Mouse (Mus musculus) hindbrain, postnatal 0 days (tissue): ENCODE data around the gene Sdf4. TPM values are rescaled to one million over a fixed set of nuclear protein-coding genes. Genes with fewer than 3 reads are reported as not detected.

Experiments used
- ATAC-seq: fragments of 200-750 bp; cut with Nextera tagmentation; 2 replicates; pipeline ENCODE4 v1.8.0; 2017; ENCODE audit warnings: mild to moderate bottlenecking, moderate TSS enrichment, moderate library complexity
- DNase-seq: peaks from one replicate; pipeline ENCODE4 v3.0.0-alpha.2; 2015; ENCODE audit warnings: low spot score
- H3K27ac ChIP-seq: fragments of 300-500 bp; sonication (generic); 2 replicates; pipeline ENCODE4 v1.5.1; 2014; ENCODE audit warnings: mild to moderate bottlenecking
- H3K27me3 ChIP-seq: fragments of 300-500 bp; sonication (generic); 2 replicates; pipeline ENCODE4 v1.6.1; 2014; ENCODE audit warnings: low read length, mixed read lengths; ENCODE audit not compliant: insufficient read depth
- H3K36me3 ChIP-seq: fragments of 300-500 bp; sonication (generic); 2 replicates; pipeline ENCODE4 v1.6.1; 2014; ENCODE audit warnings: low read length, mixed read lengths; ENCODE audit not compliant: insufficient read depth
- H3K4me1 ChIP-seq: fragments of 300-500 bp; sonication (generic); 2 replicates; pipeline ENCODE4 v1.6.1; 2014; ENCODE audit warnings: antibody characterized with exemption, low read length, mixed read lengths; ENCODE audit not compliant: insufficient read depth
- H3K4me2 ChIP-seq: fragments of 300-500 bp; sonication (generic); 2 replicates; pipeline ENCODE4 v1.6.1; 2014; ENCODE audit warnings: low read depth, mild to moderate bottlenecking, low read length, moderate library complexity, mixed read lengths
- H3K4me3 ChIP-seq: fragments of 300-500 bp; sonication (generic); 2 replicates; pipeline ENCODE4 v1.5.1; 2014; ENCODE audit warnings: low read length
- H3K9ac ChIP-seq: fragments of 300-500 bp; sonication (generic); replicated peaks from 2 replicates; pipeline ENCODE4 v1.6.1; 2014; ENCODE audit warnings: mild to moderate bottlenecking, low read length, moderate library complexity, mixed read lengths
- H3K9me3 ChIP-seq: fragments of 300-500 bp; sonication (generic); 2 replicates; pipeline ENCODE4 v1.6.1; 2016; ENCODE audit warnings: low read length, mixed read lengths
- CTCF ChIP-seq: IDR thresholded peaks from 2 replicates; pipeline ENCODE4 v1.5.1; 2016; ENCODE audit warnings: antibody characterized with exemption, control low read depth, low read depth
- WGBS: fragments of 180-500 bp; shearing (Covaris S2); extraction: QIAGEN DNeasy Blood & Tissue Kit; methylation state at CpG from one replicate; pipeline ENCODE4 v1.1.7; 2014; 5-methylcytosine and 5-hydroxymethylcytosine counted together
- polyA plus RNA-seq: library from polyadenylated mRNA; unstranded; fragments of >200 nt; fragmentation: Nextera tagmentation; extraction: Ambion mirVana; gene quantifications from 2 replicates; pipeline ENCODE4 v1.2.1, GENCODE M21; 2015
- total RNA-seq: library from RNA; depleted of rRNA; stranded (reverse); fragments of >200 nt; gene quantifications from 2 replicates; pipeline ENCODE4 v1.2.3, GENCODE M21; 2014

Sdf4 gene
- total and polyA plus RNA-seq, 2 experiments from 2014 or later, result 100 to 127 TPM

DNA sequence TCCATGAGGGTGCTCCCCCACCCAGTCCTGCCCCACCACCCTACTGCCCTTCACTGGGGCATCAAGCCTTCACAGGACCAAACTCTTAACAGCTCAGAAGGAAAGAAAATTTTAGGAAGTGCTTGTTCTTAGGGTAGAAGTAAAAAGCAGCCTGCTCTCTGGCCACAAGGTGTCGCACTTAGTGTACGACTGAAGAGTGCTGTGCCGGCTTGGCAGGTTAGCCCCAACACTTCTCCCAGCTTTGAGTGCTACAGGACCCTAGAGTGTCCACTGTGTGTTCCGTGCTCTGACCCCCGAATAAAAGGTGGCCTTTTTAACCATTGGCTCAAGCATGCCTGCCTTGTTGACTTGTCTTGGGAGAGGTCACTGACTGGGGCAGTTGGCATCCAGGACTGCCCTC lies 33.4 kb upstream of the Sdf4 start:
- Histone ChIP-seq H3K36me3 (peaks cover 32% of the 10 kb centered on the region), H3K4me3 (no peak overlapping the region), H3K4me2 (no peak overlapping the region), H3K4me1 (no peaks in the 10 kb centered on the region; the same call in 1 of the 2 replicates), H3K9me3 (no peaks in the 10 kb centered on the region), H3K27ac (no peak overlapping the region), H3K27me3 (no peaks in the 10 kb centered on the region), H3K9ac (no peak overlapping the region)
- peak; percentile 91 for DNase-seq
- peak; percentile 86 for TF ChIP-seq CTCF
- WGBS, result 2% methylated on average over 5 of the region's 5 CpGs
- peak; percentile 78 for ATAC-seq

DNA sequence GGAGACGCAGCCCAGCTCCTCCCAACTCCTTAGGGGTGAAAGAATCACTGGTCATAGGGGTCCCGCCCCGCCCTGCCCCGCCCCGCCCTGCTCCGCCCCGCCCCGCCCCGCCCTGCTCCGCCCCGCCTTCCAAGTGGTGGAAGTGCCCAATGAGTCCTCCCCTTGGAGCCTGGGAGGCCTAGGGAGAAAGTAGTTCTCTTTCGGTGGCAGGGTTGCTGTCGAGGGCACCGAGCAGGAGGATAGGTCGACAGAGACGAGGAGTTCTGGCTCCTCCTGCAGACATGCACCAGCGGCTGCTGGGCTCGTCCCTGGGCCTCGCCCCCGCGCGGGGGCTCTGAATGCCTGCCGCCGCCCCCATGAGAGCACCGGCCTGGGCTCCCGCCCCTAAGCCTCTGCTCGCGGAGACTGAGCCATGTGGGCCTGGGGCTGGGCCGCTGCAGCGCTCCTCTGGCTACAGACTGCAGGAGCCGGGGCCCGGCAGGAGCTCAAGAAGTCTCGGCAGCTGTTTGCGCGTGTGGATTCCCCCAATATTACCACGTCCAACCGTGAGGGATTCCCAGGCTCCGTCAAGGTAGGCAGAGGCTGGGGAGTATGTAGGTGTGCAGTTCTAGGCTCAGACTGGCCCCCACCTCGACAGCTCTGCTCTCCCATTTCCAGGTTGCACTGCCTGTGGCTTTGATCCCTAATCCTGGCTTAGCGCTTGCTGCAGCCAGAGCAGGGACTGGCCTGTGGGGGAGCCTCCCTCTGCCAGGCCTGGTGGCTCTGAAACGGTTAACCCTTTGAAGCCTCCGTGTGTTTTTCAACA lies 30.3 kb upstream of the Sdf4 start, which contains the start of gene C1qtnf12:
Gene C1qtnf12, plus strand, starts transcription at position 152 of the 805 bp plus-strand sequence.
- peak within 1 kb of the TSS; percentile 41 for H3K4me3 ChIP-seq
- no peaks in the 10 kb centered on the region; the same call in 1 of the 2 replicates for H3K4me1 ChIP-seq
- ATAC-seq (peak; percentile 72), DNase-seq (peak; percentile 41)
- no peaks in the 10 kb centered on the region for H3K9me3 ChIP-seq
- H3K36me3 ChIP-seq, result peaks cover 18% of the 10 kb centered on the region
- 2% methylated on average over 42 of the region's 42 CpGs for WGBS
- peak within 1 kb of the TSS; percentile 60 for H3K9ac ChIP-seq
- H3K27me3 ChIP-seq, result no peaks in the 10 kb centered on the region
- H3K27ac ChIP-seq, result peak within 1 kb of the TSS; percentile 60
- H3K4me2 ChIP-seq, result peak within 1 kb of the TSS; percentile 76
- TF ChIP-seq CTCF, result no peak

DNA sequence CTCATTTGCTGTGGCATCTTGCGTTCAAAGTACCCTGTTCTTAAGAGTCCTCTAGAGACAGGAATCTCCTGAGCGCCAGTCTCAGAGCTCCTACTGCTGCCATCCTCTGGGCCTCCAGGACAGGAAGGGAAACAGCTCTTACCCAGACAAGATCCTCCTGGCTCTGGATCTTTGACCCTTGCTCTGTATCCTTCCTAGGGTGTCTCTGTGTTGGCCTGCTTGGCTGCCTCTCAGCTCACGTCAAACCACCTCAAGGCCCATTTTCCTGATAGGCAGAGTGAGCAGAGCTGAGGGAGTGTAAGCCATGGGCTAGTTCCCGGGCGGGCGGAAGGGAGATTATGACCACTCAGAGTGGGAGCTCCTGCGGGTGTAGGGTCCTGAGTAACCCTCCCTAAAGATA lies 29.6 kb upstream of the Sdf4 start:
- WGBS, result 63% methylated on average over 7 of the region's 7 CpGs
- peak overlapping the region; percentile 60; the same call in 1 of the 2 replicates for H3K9ac ChIP-seq

DNA sequence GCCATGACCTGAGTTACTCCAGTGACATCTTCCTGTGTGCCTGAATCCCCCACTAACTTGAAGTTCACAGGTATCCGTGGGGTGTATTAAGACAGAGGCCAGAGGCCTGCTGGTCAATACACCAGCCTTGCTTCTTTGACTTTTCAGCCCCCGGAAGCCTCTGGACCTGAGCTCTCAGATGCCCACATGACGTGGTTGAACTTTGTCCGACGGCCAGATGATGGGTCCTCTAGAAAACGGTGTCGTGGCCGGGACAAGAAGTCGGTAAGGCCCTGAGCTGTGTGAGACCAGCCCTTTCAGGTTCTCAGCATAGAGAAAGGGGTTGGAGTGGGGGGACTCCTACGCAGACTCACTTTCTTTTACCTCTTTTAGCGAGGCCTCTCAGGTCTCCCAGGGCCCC lies 28.3 kb upstream of the Sdf4 start:
- no peak overlapping the region for H3K9ac ChIP-seq
- ATAC-seq, result no peak
- no peaks in the 10 kb centered on the region for H3K27me3 ChIP-seq

More for the DNA sequence above, 29.6 kb upstream of the Sdf4 start:
- DNase-seq (no peak), ATAC-seq (no peak)
- Histone ChIP-seq H3K4me2 (peak overlapping the region; percentile 76), H3K27me3 (no peaks in the 10 kb centered on the region), H3K36me3 (peaks cover 11% of the 10 kb centered on the region; the same call in 1 of the 2 replicates), H3K4me1 (no peaks in the 10 kb centered on the region; the same call in 1 of the 2 replicates), H3K9me3 (no peaks in the 10 kb centered on the region), H3K4me3 (peak overlapping the region; percentile 41), H3K27ac (no peak overlapping the region)
- TF ChIP-seq CTCF, result no peak

DNA sequence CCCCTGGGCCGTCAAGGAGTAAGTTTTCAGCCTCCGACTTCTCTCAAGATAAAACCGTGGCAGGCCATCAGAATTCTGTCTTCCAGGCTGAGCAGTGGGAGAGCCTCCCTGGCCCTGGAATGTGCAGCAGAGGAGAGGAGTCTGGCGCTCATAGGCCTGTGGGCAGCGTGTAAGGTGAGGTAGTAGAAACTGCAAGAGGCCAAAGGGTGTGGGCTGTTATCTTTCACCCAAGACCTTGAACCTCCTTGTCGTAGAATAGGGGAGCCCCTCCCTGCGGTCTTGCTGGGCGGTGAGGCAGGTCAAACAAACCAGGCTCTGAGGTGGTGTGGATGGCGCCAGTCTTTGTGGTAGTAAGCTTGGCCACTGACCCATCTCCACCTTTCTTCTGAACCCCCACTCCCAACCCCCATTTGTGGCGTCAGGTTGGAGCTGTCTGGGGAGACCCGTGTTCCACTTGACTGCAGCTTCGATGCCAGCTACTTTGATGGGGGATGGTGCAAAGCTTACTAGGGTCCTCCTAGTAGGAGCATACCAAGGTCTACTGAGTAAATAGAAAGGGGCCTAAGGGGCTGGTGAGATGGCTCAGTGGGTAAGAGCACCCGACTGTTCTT lies 23.5 kb upstream of the Sdf4 start:
- no peaks in the 10 kb centered on the region for H3K4me1 ChIP-seq
- DNase-seq (no peak), ATAC-seq (no peak)
- 86% methylated on average over 13 of the region's 13 CpGs for WGBS
- no peaks in the 10 kb centered on the region for H3K9me3 ChIP-seq
- H3K36me3 ChIP-seq, result peaks cover 5% of the 10 kb centered on the region; the same call in 1 of the 2 replicates
- H3K4me2 ChIP-seq, result no peak overlapping the region
- no peak overlapping the region for H3K4me3 ChIP-seq
- no peak for TF ChIP-seq CTCF
- no peaks in the 10 kb centered on the region for H3K27me3 ChIP-seq
- no peak overlapping the region for H3K9ac ChIP-seq
- H3K27ac ChIP-seq, result no peak overlapping the region

More for the DNA sequence above, 28.3 kb upstream of the Sdf4 start:
- 94% methylated on average over 11 of the region's 11 CpGs for WGBS
- TF ChIP-seq CTCF, result no peak
- Histone ChIP-seq H3K4me2 (no peak overlapping the region), H3K4me3 (no peak overlapping the region), H3K9me3 (no peaks in the 10 kb centered on the region), H3K27ac (no peak overlapping the region), H3K4me1 (no peaks in the 10 kb centered on the region; the same call in 1 of the 2 replicates), H3K36me3 (peaks cover 5% of the 10 kb centered on the region; the same call in 1 of the 2 replicates)
- DNase-seq, result no peak

DNA sequence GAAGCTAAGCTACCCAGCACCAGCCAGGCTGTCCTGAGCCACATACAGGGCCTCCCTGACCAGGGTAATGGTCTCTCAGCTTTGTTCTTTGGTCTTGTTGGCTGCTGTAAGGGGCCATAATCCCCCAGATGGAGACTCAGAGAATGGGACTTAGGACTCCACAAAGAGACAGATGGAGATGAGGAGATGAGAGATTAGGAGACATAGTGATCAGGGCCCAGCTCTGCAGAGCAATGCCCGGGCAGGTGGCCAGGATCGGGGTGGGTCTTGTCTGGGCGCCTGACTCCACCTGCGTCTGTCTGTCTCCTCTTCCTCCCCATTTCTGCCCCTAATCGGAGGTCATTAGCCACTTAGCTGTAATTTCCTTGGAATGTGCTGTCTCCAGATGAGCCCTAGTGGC lies 22.4 kb upstream of the Sdf4 start:
- WGBS, result 77% methylated on average over 5 of the region's 5 CpGs
- no peak for DNase-seq

More for the DNA sequence above, 22.4 kb upstream of the Sdf4 start:
- Histone ChIP-seq H3K4me2 (no peak overlapping the region), H3K9me3 (no peaks in the 10 kb centered on the region), H3K4me3 (no peak overlapping the region), H3K36me3 (no peaks in the 10 kb centered on the region; the same call in 1 of the 2 replicates), H3K27me3 (no peaks in the 10 kb centered on the region), H3K9ac (no peak overlapping the region), H3K4me1 (no peaks in the 10 kb centered on the region), H3K27ac (no peak overlapping the region)
- no peak for ATAC-seq
- TF ChIP-seq CTCF, result no peak
